Mouse (Mus musculus) erythroid progenitor cell, adult 5-6 weeks (primary cell): ENCODE data around the gene Prkcz. TPM values are rescaled to one million over a fixed set of nuclear protein-coding genes. Genes with fewer than 3 reads are reported as not detected.

Experiments
- total RNA-seq, 2 experiments: library from RNA; stranded (forward) in 1 of 2; stranded (reverse) in 1 of 2; fragments of 150-400 nt in 1 of 2; fragments of 186-747, 209-891 nt in 1 of 2; gene quantifications; 2 replicates each; pipeline versions ENCODE4 v1.2.3 to v1.2.4; 2015 to 2017; ENCODE audit warnings: low replicate concordance in 2 of 2

Prkcz gene
- total RNA-seq, 2 experiments from 2014 or later = 12.2 TPM; not detected in 1

Other genes starting within 250 kb of the Prkcz start
- 5.0 and 9.7 TPM in 2 replicates for gene Ski, start 138.8 kb downstream of the Prkcz start, total RNA-seq (2015; ENCODE audit: low replicate concordance)
- gene Ski, start 138.8 kb downstream of the Prkcz start, total RNA-seq (2017; ENCODE audit: low replicate concordance) = 1.7 and 2.7 TPM in 2 replicates
- gene Faap20, start 111.6 kb downstream of the Prkcz start, total RNA-seq (2015; ENCODE audit: low replicate concordance) = 4.0 and 6.7 TPM in 2 replicates
- gene Faap20, start 111.6 kb downstream of the Prkcz start, total RNA-seq (2017; ENCODE audit: low replicate concordance) = 2.1 and 2.2 TPM in 2 replicates
- not detected in 2 replicates for gene Gabrd, start 36.8 kb upstream of the Prkcz start, total RNA-seq (2015; ENCODE audit: low replicate concordance)
- not detected in 2 replicates for gene Gabrd, start 36.8 kb upstream of the Prkcz start, total RNA-seq (2017; ENCODE audit: low replicate concordance)
- not detected in 2 replicates for gene Cfap74, start 47.8 kb upstream of the Prkcz start, total RNA-seq (2015; ENCODE audit: low replicate concordance)
- not detected in 2 replicates for gene Cfap74, start 47.8 kb upstream of the Prkcz start, total RNA-seq (2017; ENCODE audit: low replicate concordance)
- not detected in 2 replicates for gene Tmem52, start 107.8 kb upstream of the Prkcz start, total RNA-seq (2015; ENCODE audit: low replicate concordance)
- gene Tmem52, start 107.8 kb upstream of the Prkcz start, total RNA-seq (2017; ENCODE audit: low replicate concordance) = not detected in 2 replicates
- gene Gnb1, start 130.0 kb upstream of the Prkcz start, total RNA-seq (2015; ENCODE audit: low replicate concordance) = 95.2 and 108 TPM in 2 replicates
- 24.6 and 31.3 TPM in 2 replicates for gene Gnb1, start 130.0 kb upstream of the Prkcz start, total RNA-seq (2017; ENCODE audit: low replicate concordance)
- 25.9 and 26.0 TPM in 2 replicates for gene Nadk, start 201.0 kb upstream of the Prkcz start, total RNA-seq (2015; ENCODE audit: low replicate concordance)
- gene Nadk, start 201.0 kb upstream of the Prkcz start, total RNA-seq (2017; ENCODE audit: low replicate concordance) = 9.9 and 12.9 TPM in 2 replicates
- gene Slc35e2, start 240.1 kb upstream of the Prkcz start, total RNA-seq (2015; ENCODE audit: low replicate concordance) = 10.9 and 31.4 TPM in 2 replicates
- gene Slc35e2, start 240.1 kb upstream of the Prkcz start, total RNA-seq (2017; ENCODE audit: low replicate concordance) = 12.2 and 14.1 TPM in 2 replicates